Mouse (Mus musculus) CH12.LX (cell line): ENCODE measurements around the gene Serpinb1b.

Experiments used
- CTCF ChIP-seq, 2 experiments: IDR thresholded peaks in 1 of 2; conservative IDR thresholded peaks in 1 of 2; 2 replicates each; pipeline ENCODE4 v1.5.1; 2011 to 2012; ENCODE audit warnings: low read depth in 2 of 2, low read length in 2 of 2, improper control_type of control experiment in 1 of 2, inconsistent platforms in 1 of 2, mild to moderate bottlenecking in 1 of 2, moderate library complexity in 1 of 2
- ELF1 ChIP-seq: IDR thresholded peaks from 2 replicates; pipeline ENCODE4 v1.6.1; 2014; ENCODE audit warnings: low read depth, mild to moderate bottlenecking, inconsistent platforms, low read length, improper control_type of control experiment
- EP300 ChIP-seq: IDR thresholded peaks from 2 replicates; pipeline ENCODE4 v1.6.1; 2011; ENCODE audit warnings: low read length, improper control_type of control experiment
- GABPA ChIP-seq: IDR thresholded peaks from 2 replicates; pipeline ENCODE4 v1.6.1; 2012; ENCODE audit warnings: low read depth, low read length, improper control_type of control experiment, inconsistent platforms; ENCODE audit not compliant: insufficient replicate concordance
- HCFC1 ChIP-seq: IDR thresholded peaks from 2 replicates; pipeline ENCODE4 v1.6.1; 2012; ENCODE audit warnings: low read depth, mild to moderate bottlenecking, inconsistent platforms, low read length, improper control_type of control experiment
- JUND ChIP-seq: conservative IDR thresholded peaks from 2 replicates; pipeline ENCODE4 v1.6.1; 2011; ENCODE audit warnings: low read depth, low read length, improper control_type of control experiment
- KAT2A ChIP-seq: IDR thresholded peaks from 2 replicates; pipeline ENCODE4 v1.6.1; 2012; ENCODE audit warnings: low read length, improper control_type of control experiment, inconsistent platforms; ENCODE audit not compliant: insufficient replicate concordance
- POLR2A ChIP-seq: IDR thresholded peaks from 2 replicates; pipeline ENCODE4 v1.6.1; 2011; ENCODE audit warnings: low read depth, mild to moderate bottlenecking, improper control_type of control experiment, low read length
- RAD21 ChIP-seq: IDR thresholded peaks from 2 replicates; pipeline ENCODE4 v1.6.1; 2011; ENCODE audit warnings: low read depth, mild to moderate bottlenecking, low read length, improper control_type of control experiment, moderate library complexity
- TCF12 ChIP-seq: IDR thresholded peaks from 2 replicates; pipeline ENCODE4 v1.6.1; 2014; ENCODE audit warnings: low read depth, mild to moderate bottlenecking, inconsistent platforms, low read length, improper control_type of control experiment
- USF1 ChIP-seq: IDR thresholded peaks from 2 replicates; pipeline ENCODE4 v1.6.1; 2014; ENCODE audit warnings: low read depth, mild to moderate bottlenecking, inconsistent platforms, low read length, improper control_type of control experiment
- ZC3H11A ChIP-seq: IDR thresholded peaks from 2 replicates; pipeline ENCODE4 v1.6.1; 2012; ENCODE audit warnings: low read depth, mild to moderate bottlenecking, inconsistent platforms, low read length, improper control_type of control experiment
- ZKSCAN1 ChIP-seq: IDR thresholded peaks from 2 replicates; pipeline ENCODE4 v1.6.1; 2012; ENCODE audit warnings: low read depth, inconsistent platforms, low read length, improper control_type of control experiment, borderline replicate concordance

- no peak for TF ChIP-seq POLR2A
- TF ChIP-seq ELF1: no peak
- no peak for TF ChIP-seq CTCF (conservative IDR thresholded peaks at IDR 0.05 in 1 of 2, IDR thresholded peaks at IDR 0.05 in 1 of 2; ENCODE audit: low read depth in 2 of 2, low read length in 2 of 2)
- TF ChIP-seq ZC3H11A: no peak
- TF ChIP-seq USF1: no peak
- TF ChIP-seq HCFC1: no peak
- no peak for TF ChIP-seq KAT2A
- TF ChIP-seq TCF12: no peak
- no peak for TF ChIP-seq ZKSCAN1
- no peak for TF ChIP-seq GABPA
- TF ChIP-seq JUND: no peak
- TF ChIP-seq EP300: no peak
- no peak for TF ChIP-seq RAD21
These were observed 48.1 kb upstream of the Serpinb1b start for GRCm38 (mm10) chr13:33030281-33030680.
